Mouse (Mus musculus) heart, postnatal 25 days (tissue): Measurements from ENCODE around the gene Cnp. TPM values are rescaled to one million over a fixed set of nuclear protein-coding genes. Genes with fewer than 3 reads are reported as not detected.
A peak's percentile ranks its signal among the peaks of the same experiment; 100 is the strongest.

Experiments used
- DNase-seq: peaks from one replicate; pipeline ENCODE4 v3.0.0; 2022; ENCODE audit warnings: low spot score
- intact Hi-C: fragments of 180-260 bp; cut with DNase I; formaldehyde crosslinking; loops from one replicate; pipeline ENCODE4 v1.15.1; 2025
- total RNA-seq, 2 experiments: library from RNA; stranded (reverse); gene quantifications; 2 replicates each; pipeline ENCODE4 v1.2.3; 2021

The Cnp gene
- total RNA-seq, 2 experiments from 2014 or later, result 5.4 to 7.3 TPM

GRCm38 (mm10) chr11:100549466-100549865 is 25.2 kb upstream of the Cnp start:
- intact Hi-C loops, result loop anchor here (5.0 kb wide), 1 partner anchor 192 kb away; the partner anchor contains the start of gene Hap1
- no peak for DNase-seq

DNA sequence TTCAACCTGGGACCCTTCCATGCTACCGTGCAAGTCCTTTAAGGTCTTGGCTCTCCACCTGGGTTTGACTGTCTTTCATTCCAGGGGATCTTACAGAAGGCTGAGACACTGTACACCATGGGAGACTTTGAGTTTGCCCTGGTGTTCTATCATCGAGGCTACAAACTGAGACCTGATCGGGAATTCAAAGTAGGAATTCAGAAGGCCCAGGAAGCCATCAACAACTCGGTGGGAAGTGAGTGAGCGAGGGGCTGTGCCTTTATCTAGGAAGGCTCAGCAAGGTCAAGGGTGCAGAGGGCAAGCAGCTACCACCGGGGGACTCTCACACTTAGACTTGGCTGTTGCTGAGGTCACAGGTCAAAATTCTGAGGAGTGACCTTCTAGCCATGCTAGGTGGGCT is 24.6 kb upstream of the Cnp start:
- intact Hi-C loops, result no loop called here

GRCm38 (mm10) chr11:100552842-100553241 is 21.9 kb upstream of the Cnp start:
- DNase-seq, result no peak
- intact Hi-C loops, result no loop called here

More for the DNA sequence above, 24.6 kb upstream of the Cnp start:
- no peak for DNase-seq

- DNase-seq, result no peak
- intact Hi-C loops, result loop anchor here (1.0 to 2.0 kb wide), 3 partner anchors 43 to 129 kb away; no protein-coding TSS in a partner anchor
Observed at GRCm38 (mm10) chr11:100555583-100555982, 19.1 kb upstream of the Cnp start.

- intact Hi-C loops, result no loop called here
- no peak for DNase-seq
Observed at GRCm38 (mm10) chr11:100557563-100557962, 17.1 kb upstream of the Cnp start.

DNA sequence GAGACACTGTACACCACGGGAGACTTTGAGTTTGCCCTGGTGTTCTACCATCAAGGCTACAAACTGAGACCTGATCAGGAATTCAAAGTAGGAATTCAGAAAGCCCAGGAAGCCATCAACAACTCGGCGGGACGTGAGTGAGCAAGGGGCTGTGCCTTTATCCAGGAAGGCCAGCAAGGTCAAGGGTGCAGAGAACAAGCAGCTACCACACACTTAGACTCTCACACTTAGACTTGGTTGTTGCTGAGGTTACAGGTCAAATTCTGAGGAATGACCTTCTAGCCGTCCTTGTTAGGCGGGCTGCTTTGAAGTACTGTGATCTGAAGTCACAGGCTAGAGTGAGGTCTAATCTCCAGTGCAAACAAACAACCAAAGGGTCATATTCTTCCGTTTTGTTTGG is 15.2 kb upstream of the Cnp start:
- DNase-seq, result no peak
- intact Hi-C loops, result no loop called here

GRCm38 (mm10) chr11:100561748-100562147 is 13.0 kb upstream of the Cnp start:
- DNase-seq, result no peak
- intact Hi-C loops, result no loop called here

DNA sequence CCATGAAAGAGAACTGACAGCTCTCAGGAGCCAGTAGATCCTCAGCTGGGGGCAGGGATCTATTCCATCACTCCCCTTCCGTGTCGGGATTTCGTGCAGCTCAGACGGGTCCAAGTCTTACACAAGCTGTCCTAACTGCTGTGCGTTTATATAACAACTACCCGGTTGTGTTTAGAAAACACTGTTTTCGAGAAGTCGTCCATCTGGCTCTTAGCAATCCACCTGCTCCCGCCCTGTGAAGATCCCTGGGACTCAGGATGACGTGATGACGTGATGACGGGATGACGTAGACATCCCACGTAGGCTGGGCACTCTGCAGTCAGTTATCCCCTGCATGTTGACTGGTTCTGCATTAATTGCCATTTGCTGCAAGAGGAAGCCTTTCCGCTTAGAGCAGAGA is 10.4 kb upstream of the Cnp start:
- DNase-seq, result no peak
- intact Hi-C loops, result no loop called here

GRCm38 (mm10) chr11:100564703-100565102 is 10.0 kb upstream of the Cnp start:
- intact Hi-C loops, result no loop called here

DNA sequence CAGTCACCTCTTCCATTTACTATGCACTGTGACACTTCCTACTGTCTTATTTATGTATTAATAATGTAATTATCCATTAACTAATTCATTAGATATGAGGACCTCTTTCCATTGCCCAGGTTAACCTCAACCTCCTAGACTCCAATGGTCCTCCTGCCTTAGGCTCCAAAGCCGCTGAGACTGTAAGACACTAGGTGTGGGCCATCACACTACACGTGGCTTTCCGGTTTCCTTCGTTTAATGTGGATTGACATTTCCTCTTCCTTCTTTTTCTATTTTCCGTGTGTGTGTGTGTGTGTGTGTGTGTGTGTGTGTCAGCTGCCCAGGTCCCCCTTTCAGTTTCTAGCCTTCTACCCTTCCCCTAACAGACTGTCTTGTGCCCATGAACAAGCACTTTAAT is 7.5 kb upstream of the Cnp start:
- intact Hi-C loops, result no loop called here
- DNase-seq, result no peak

More at GRCm38 (mm10) chr11:100564703-100565102, 10.0 kb upstream of the Cnp start:
- DNase-seq, result no peak

GRCm38 (mm10) chr11:100567815-100568245 is 6.9 kb upstream of the Cnp start:
- intact Hi-C loops, result no loop called here
- no peak for DNase-seq

GRCm38 (mm10) chr11:100568692-100569091 is 6.0 kb upstream of the Cnp start:
- intact Hi-C loops, result no loop called here
- DNase-seq, result no peak

DNA sequence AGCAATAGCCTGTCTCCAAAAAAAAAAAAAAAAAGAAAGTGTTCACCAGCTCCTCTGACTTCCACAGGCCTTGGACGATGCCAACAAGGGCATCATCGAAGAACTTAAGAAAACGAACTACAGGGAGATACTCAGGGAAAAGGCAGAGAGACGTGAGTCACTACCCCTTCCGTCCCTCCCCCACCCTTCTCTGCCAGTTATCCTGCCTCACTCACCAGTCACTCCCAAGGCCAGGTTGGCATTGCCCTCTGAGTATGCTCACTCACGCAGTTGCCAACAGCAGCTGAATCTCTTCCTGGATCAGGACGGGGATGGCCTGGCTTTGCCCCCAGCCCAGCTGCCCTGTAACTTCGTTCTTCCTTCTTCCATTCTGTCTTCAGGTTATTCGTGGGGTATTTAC is 4.9 kb upstream of the Cnp start:
- intact Hi-C loops, result loop anchor here (2.0 to 5.0 kb wide), 3 partner anchors 53 to 193 kb away; partner anchors contain the start of genes Dnajc7 and Hcrt
- DNase-seq, result no peak

GRCm38 (mm10) chr11:100570430-100571201 is 4.1 kb upstream of the Cnp start:
- intact Hi-C loops, result loop anchor here (1.0 to 5.0 kb wide), 4 partner anchors 52 to 192 kb away; partner anchors contain the start of genes Dnajc7 and Hcrt

DNA sequence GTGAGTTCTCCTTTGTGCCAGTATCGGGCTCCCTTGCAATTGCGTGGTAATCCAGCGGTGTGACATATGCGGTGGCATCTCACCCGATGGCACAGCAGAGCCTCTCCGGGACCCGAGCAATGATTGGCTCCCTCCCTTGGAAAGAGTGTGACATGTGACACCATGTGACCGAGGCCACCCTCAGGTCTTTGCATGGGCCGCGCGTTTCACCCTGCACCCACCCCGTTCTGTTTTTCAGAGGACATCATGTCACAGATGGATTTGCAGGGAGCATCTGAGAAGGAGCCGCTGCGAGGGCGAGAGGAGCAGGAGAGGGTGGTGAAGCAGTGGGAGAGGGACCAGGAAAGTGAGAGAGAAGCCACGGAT is 3.5 kb upstream of the Cnp start:
- intact Hi-C loops, result loop anchor here (1.0 to 5.0 kb wide), 4 partner anchors 51 to 191 kb away; partner anchors contain the start of genes Dnajc7 and Hcrt
- DNase-seq, result no peak

More at GRCm38 (mm10) chr11:100570430-100571201, 4.1 kb upstream of the Cnp start:
- peak; percentile 20 for DNase-seq

DNA sequence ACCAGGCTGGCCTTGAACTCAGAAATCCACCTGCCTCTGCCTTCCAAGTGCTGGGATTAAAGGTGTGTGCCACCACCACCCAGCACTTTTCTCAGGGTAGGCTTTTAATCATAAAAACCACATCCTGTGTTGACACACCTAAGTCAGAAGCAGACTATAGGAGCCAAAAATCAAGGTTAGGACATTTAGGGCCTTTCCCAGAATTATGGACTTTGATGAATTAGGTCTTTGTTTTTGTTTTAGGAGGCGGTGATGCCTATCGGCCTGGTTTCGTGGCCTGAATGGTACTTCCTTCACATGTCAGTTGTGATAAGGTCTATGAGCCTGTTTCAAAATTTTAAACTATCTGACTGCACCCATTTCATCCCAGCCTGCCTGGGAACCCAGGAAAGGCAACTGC is 516 bp upstream of the Cnp start:
- intact Hi-C loops, result loop anchor here (5.0 kb wide), 2 partner anchors 48 to 188 kb away; partner anchors contain the start of genes Dnajc7 and Hcrt
- no peak for DNase-seq

GRCm38 (mm10) chr11:100575484-100575855 is 766 bp downstream of the Cnp start:
- intact Hi-C loops, result no loop called here
- DNase-seq, result no peak

- intact Hi-C loops, result no loop called here
- no peak for DNase-seq
Observed at GRCm38 (mm10) chr11:100576256-100576655, 1.6 kb downstream of the Cnp start.

GRCm38 (mm10) chr11:100577852-100578599 is 3.3 kb downstream of the Cnp start:
- no peak for DNase-seq
- intact Hi-C loops, result no loop called here

- DNase-seq, result no peak
- intact Hi-C loops, result no loop called here
Observed at GRCm38 (mm10) chr11:100579116-100579799, 4.6 kb downstream of the Cnp start.
